Mouse (Mus musculus) CH12.LX (cell line): ENCODE results near the gene Ramp1. TPM values are rescaled to one million over a fixed set of nuclear protein-coding genes. Genes with fewer than 3 reads are reported as not detected.

Experiments used
- DNase-seq: peaks from one replicate; pipeline ENCODE4 v3.0.0-alpha.2; 2013; ENCODE audit errors: extremely low read depth
- H3K27ac ChIP-seq: 2 replicates; pipeline ENCODE4 v1.5.1; 2012; ENCODE audit warnings: low read depth, mild to moderate bottlenecking, control low read depth, moderate library complexity; ENCODE audit not compliant: insufficient read depth
- H3K27me3 ChIP-seq: replicated peaks from 2 replicates; pipeline ENCODE3; 2012; ENCODE audit warnings: inconsistent platforms
- H3K36me3 ChIP-seq, 2 experiments: replicated peaks in 1 of 2; 2 replicates each; pipeline versions ENCODE3 to v1.6.1; 2012; ENCODE audit warnings: inconsistent platforms in 1 of 2, low read length in 1 of 2, mild to moderate bottlenecking in 1 of 2, mixed read lengths in 1 of 2, moderate library complexity in 1 of 2; ENCODE audit not compliant: control insufficient read depth in 1 of 2, insufficient read depth in 1 of 2
- H3K4me1 ChIP-seq, 2 experiments: 2 replicates each; pipeline ENCODE4 v1.6.1; 2012; ENCODE audit warnings: inconsistent platforms in 1 of 2, moderate library complexity in 1 of 2; ENCODE audit not compliant: insufficient read depth in 2 of 2, control insufficient read depth in 1 of 2
- H3K4me2 ChIP-seq: 2 replicates; pipeline ENCODE4 v1.6.1; 2012; ENCODE audit warnings: low read depth, mild to moderate bottlenecking, control low read depth; ENCODE audit not compliant: poor library complexity, insufficient read depth, severe bottlenecking
- H3K4me3 ChIP-seq, 3 experiments: fragments of 150-350 bp in 1 of 3; sonication (generic) in 1 of 3; replicated peaks in 1 of 3; 2 replicates each; pipeline versions ENCODE3 to v1.5.1; 2011 to 2012; ENCODE audit warnings: low read depth in 2 of 3, low read length in 2 of 3, mild to moderate bottlenecking in 2 of 3, moderate library complexity in 2 of 3, control low read depth in 1 of 3, improper control_type of control experiment in 1 of 3, inconsistent platforms in 1 of 3, mixed read lengths in 1 of 3; ENCODE audit not compliant: poor library complexity in 1 of 3
- H3K79me2 ChIP-seq: replicated peaks from 2 replicates; pipeline ENCODE4 v1.6.1; 2012; ENCODE audit warnings: mild to moderate bottlenecking, moderate library complexity; ENCODE audit not compliant: control insufficient read depth, poor library complexity, insufficient read depth, severe bottlenecking; ENCODE audit errors: extremely low read depth
- H3K9ac ChIP-seq: 2 replicates; pipeline ENCODE4 v1.6.1; 2012; ENCODE audit warnings: low read depth, mild to moderate bottlenecking, control low read depth, moderate library complexity; ENCODE audit not compliant: insufficient read depth
- H3K9me3 ChIP-seq: replicated peaks from 2 replicates; pipeline ENCODE3; 2012; ENCODE audit warnings: low read length, inconsistent platforms, mixed read lengths
- BHLHE40 ChIP-seq: IDR thresholded peaks from 2 replicates; pipeline ENCODE4 v1.6.1; 2011; ENCODE audit warnings: mild to moderate bottlenecking, low read depth, low read length, improper control_type of control experiment
- CHD1 ChIP-seq: IDR thresholded peaks from 2 replicates; pipeline ENCODE4 v1.6.1; 2012; ENCODE audit warnings: low read depth, low read length, improper control_type of control experiment, inconsistent platforms
- CHD2 ChIP-seq: IDR thresholded peaks from 2 replicates; pipeline ENCODE4 v1.6.1; 2011; ENCODE audit warnings: low read length, improper control_type of control experiment
- CTCF ChIP-seq, 2 experiments: IDR thresholded peaks in 1 of 2; conservative IDR thresholded peaks in 1 of 2; 2 replicates each; pipeline ENCODE4 v1.5.1; 2011 to 2012; ENCODE audit warnings: low read depth in 2 of 2, low read length in 2 of 2, improper control_type of control experiment in 1 of 2, inconsistent platforms in 1 of 2, mild to moderate bottlenecking in 1 of 2, moderate library complexity in 1 of 2
- E2F4 ChIP-seq: IDR thresholded peaks from 2 replicates; pipeline ENCODE4 v1.6.1; 2011; ENCODE audit warnings: low read depth, low read length, improper control_type of control experiment; ENCODE audit not compliant: insufficient replicate concordance
- ELF1 ChIP-seq: IDR thresholded peaks from 2 replicates; pipeline ENCODE4 v1.6.1; 2014; ENCODE audit warnings: low read depth, mild to moderate bottlenecking, inconsistent platforms, low read length, improper control_type of control experiment
- EP300 ChIP-seq: IDR thresholded peaks from 2 replicates; pipeline ENCODE4 v1.6.1; 2011; ENCODE audit warnings: low read length, improper control_type of control experiment
- ETS1 ChIP-seq: conservative IDR thresholded peaks from 2 replicates; pipeline ENCODE4 v1.6.1; 2012; ENCODE audit warnings: low read depth, mild to moderate bottlenecking, inconsistent platforms, low read length, improper control_type of control experiment, moderate library complexity
- GABPA ChIP-seq: IDR thresholded peaks from 2 replicates; pipeline ENCODE4 v1.6.1; 2012; ENCODE audit warnings: low read depth, low read length, improper control_type of control experiment, inconsistent platforms; ENCODE audit not compliant: insufficient replicate concordance
- HCFC1 ChIP-seq: IDR thresholded peaks from 2 replicates; pipeline ENCODE4 v1.6.1; 2012; ENCODE audit warnings: low read depth, mild to moderate bottlenecking, inconsistent platforms, low read length, improper control_type of control experiment
- IRF4 ChIP-seq: IDR thresholded peaks from 2 replicates; pipeline ENCODE4 v1.6.1; 2014; ENCODE audit warnings: low read depth, mild to moderate bottlenecking, inconsistent platforms, low read length, improper control_type of control experiment
- JUN ChIP-seq: IDR thresholded peaks from 2 replicates; pipeline ENCODE4 v1.6.1; 2011; ENCODE audit warnings: low read depth, mild to moderate bottlenecking, low read length, improper control_type of control experiment, moderate library complexity; ENCODE audit not compliant: insufficient read depth
- JUND ChIP-seq: conservative IDR thresholded peaks from 2 replicates; pipeline ENCODE4 v1.6.1; 2011; ENCODE audit warnings: low read depth, low read length, improper control_type of control experiment
- KAT2A ChIP-seq: IDR thresholded peaks from 2 replicates; pipeline ENCODE4 v1.6.1; 2012; ENCODE audit warnings: low read length, improper control_type of control experiment, inconsistent platforms; ENCODE audit not compliant: insufficient replicate concordance
- MAFK ChIP-seq: IDR thresholded peaks from 2 replicates; pipeline ENCODE4 v1.6.1; 2011; ENCODE audit warnings: low read length, improper control_type of control experiment; ENCODE audit not compliant: insufficient replicate concordance
- MAX ChIP-seq: IDR thresholded peaks from 2 replicates; pipeline ENCODE4 v1.6.1; 2011; ENCODE audit warnings: low read length, improper control_type of control experiment
- MAZ ChIP-seq: IDR thresholded peaks from 2 replicates; pipeline ENCODE4 v1.6.1; 2012; ENCODE audit warnings: low read depth, mild to moderate bottlenecking, inconsistent platforms, low read length, improper control_type of control experiment, moderate library complexity
- MEF2A ChIP-seq: IDR thresholded peaks from 2 replicates; pipeline ENCODE4 v1.6.1; 2014; ENCODE audit warnings: low read depth, mild to moderate bottlenecking, inconsistent platforms, low read length, improper control_type of control experiment, borderline replicate concordance
- MXI1 ChIP-seq: IDR thresholded peaks from 2 replicates; pipeline ENCODE4 v1.6.1; 2011; ENCODE audit warnings: mild to moderate bottlenecking, low read depth, low read length, improper control_type of control experiment
- MYC ChIP-seq: IDR thresholded peaks from 2 replicates; pipeline ENCODE4 v1.6.1; 2011; ENCODE audit warnings: low read depth, mild to moderate bottlenecking, improper control_type of control experiment, low read length
- NELFE ChIP-seq: IDR thresholded peaks from 2 replicates; pipeline ENCODE4 v1.6.1; 2011; ENCODE audit warnings: low read depth, low read length, improper control_type of control experiment
- NRF1 ChIP-seq: IDR thresholded peaks from 2 replicates; pipeline ENCODE4 v1.6.1; 2014; ENCODE audit warnings: low read depth, mild to moderate bottlenecking, inconsistent platforms, low read length, improper control_type of control experiment, moderate library complexity
- PAX5 ChIP-seq: IDR thresholded peaks from 2 replicates; pipeline ENCODE4 v1.6.1; 2012; ENCODE audit warnings: low read length, inconsistent platforms, mixed read lengths
- POLR2A ChIP-seq: IDR thresholded peaks from 2 replicates; pipeline ENCODE4 v1.6.1; 2011; ENCODE audit warnings: low read depth, mild to moderate bottlenecking, improper control_type of control experiment, low read length
- POLR2AphosphoS2 ChIP-seq: IDR thresholded peaks from 2 replicates; pipeline ENCODE4 v1.6.1; 2011; ENCODE audit warnings: low read depth, low read length, improper control_type of control experiment
- RAD21 ChIP-seq: IDR thresholded peaks from 2 replicates; pipeline ENCODE4 v1.6.1; 2011; ENCODE audit warnings: low read depth, mild to moderate bottlenecking, low read length, improper control_type of control experiment, moderate library complexity
- RCOR1 ChIP-seq: conservative IDR thresholded peaks from 2 replicates; pipeline ENCODE4 v1.6.1; 2012; ENCODE audit warnings: low read depth, mild to moderate bottlenecking, inconsistent platforms, low read length, improper control_type of control experiment
- SIN3A ChIP-seq: IDR thresholded peaks from 2 replicates; pipeline ENCODE4 v1.6.1; 2012; ENCODE audit warnings: low read length, improper control_type of control experiment, inconsistent platforms
- SMC3 ChIP-seq: IDR thresholded peaks from 2 replicates; pipeline ENCODE4 v1.6.1; 2011; ENCODE audit warnings: low read depth, low read length, improper control_type of control experiment
- TBP ChIP-seq: conservative IDR thresholded peaks from 2 replicates; pipeline ENCODE4 v1.6.1; 2011; ENCODE audit warnings: low read depth, low read length, improper control_type of control experiment
- TCF12 ChIP-seq: IDR thresholded peaks from 2 replicates; pipeline ENCODE4 v1.6.1; 2014; ENCODE audit warnings: low read depth, mild to moderate bottlenecking, inconsistent platforms, low read length, improper control_type of control experiment
- UBTF ChIP-seq: IDR thresholded peaks from 2 replicates; pipeline ENCODE4 v1.6.1; 2012; ENCODE audit warnings: low read depth, mild to moderate bottlenecking, inconsistent platforms, low read length, improper control_type of control experiment, moderate library complexity
- USF1 ChIP-seq: IDR thresholded peaks from 2 replicates; pipeline ENCODE4 v1.6.1; 2014; ENCODE audit warnings: low read depth, mild to moderate bottlenecking, inconsistent platforms, low read length, improper control_type of control experiment
- USF2 ChIP-seq: conservative IDR thresholded peaks from 2 replicates; pipeline ENCODE4 v1.6.1; 2011; ENCODE audit warnings: low read depth, low read length, improper control_type of control experiment
- ZC3H11A ChIP-seq: IDR thresholded peaks from 2 replicates; pipeline ENCODE4 v1.6.1; 2012; ENCODE audit warnings: low read depth, mild to moderate bottlenecking, inconsistent platforms, low read length, improper control_type of control experiment
- ZKSCAN1 ChIP-seq: IDR thresholded peaks from 2 replicates; pipeline ENCODE4 v1.6.1; 2012; ENCODE audit warnings: low read depth, inconsistent platforms, low read length, improper control_type of control experiment, borderline replicate concordance
- ZMIZ1 ChIP-seq: IDR thresholded peaks from 2 replicates; pipeline ENCODE4 v1.6.1; 2012; ENCODE audit warnings: low read depth, mild to moderate bottlenecking, inconsistent platforms, low read length, improper control_type of control experiment
- ZNF384 ChIP-seq: IDR thresholded peaks from 2 replicates; pipeline ENCODE4 v1.6.1; 2012; ENCODE audit warnings: low read depth, low read length, improper control_type of control experiment, inconsistent platforms
- dilution Hi-C: fragments of 300-500 bp; cut with MboI; formaldehyde crosslinking; loops from 2 replicates; pipeline ENCODE4 v1.14.3; 2020; ENCODE audit warnings: low sequenced_read_pairs; ENCODE audit not compliant: extremely low pct_unique_long_range_greater_than_20kb, extremely low pct_ligation_motif_present
- in situ Hi-C: fragments of 300-500 bp; cut with MboI; formaldehyde crosslinking; loops from 3 replicates; pipeline ENCODE4 v1.14.3; 2019; ENCODE audit warnings: low sequenced_read_pairs, low pct_ligation_motif_present, low pct_unique_long_range_greater_than_20kb, mixed read lengths
- polyA plus RNA-seq: library from polyadenylated mRNA; unstranded; fragments of >175 nt; gene quantifications from 2 replicates; pipeline ENCODE4 v1.2.1, GENCODE M21; 2012; ENCODE audit warnings: low read depth; ENCODE audit not compliant: insufficient read length
- total RNA-seq, 2 experiments: library from RNA; depleted of rRNA; stranded (reverse); fragments of 300-350 nt in 1 of 2; fragments of >200 nt in 1 of 2; gene quantifications; 2 replicates each; pipeline ENCODE4 v1.2.3; 2012 to 2014

The Ramp1 gene
- total and polyA plus RNA-seq, 3 experiments: not detected

GRCm38 (mm10) chr1:91249564-91250414 is 70.2 kb downstream of the Ramp1 start, which contains the start of gene Ube2f:
Gene Ube2f (plus strand): TSS chr1:91250304.
- H3K79me2 ChIP-seq: peaks cover 26% of the 10 kb centered on the region
- in situ Hi-C loops (loop anchor here (10.0 kb wide), 2 partner anchors 65 to 275 kb away; no protein-coding TSS in a partner anchor), dilution Hi-C loops (no loop called here)
- H3K27ac ChIP-seq: no peak within 1 kb of the TSS
- peaks cover 0 to 16% of the 10 kb centered on the region in 2 experiments for H3K36me3 ChIP-seq
- H3K4me1 ChIP-seq: peaks cover 3 to 33% of the 10 kb centered on the region in 2 experiments; a peak in 3 of 4 replicates
- DNase-seq: peak; percentile 98
- no peaks in the 10 kb centered on the region for H3K9me3 ChIP-seq
- H3K4me3 ChIP-seq: peak within 1 kb of the TSS; percentile 94 to 98 (median 97)
- TF ChIP-seq SIN3A (peak; percentile 100), E2F4 (no peak), MAX (peak; percentile 91), ELF1 (peak; percentile 92), MXI1 (peak; percentile 98), TBP (0 out of 2 replicates have a peak, but pooled peaks have one; percentile 65), KAT2A (peak; percentile 80; the same call in 1 of the 2 replicates), ZKSCAN1 (peak; percentile 62; the same call in 1 of the 2 replicates), TCF12 (peak; percentile 73), MAFK (no peak), CHD1 (no peak), JUND (0 out of 2 replicates have a peak, but pooled peaks have one; percentile 18), POLR2AphosphoS2 (no peak), EP300 (no peak), CTCF (conservative IDR thresholded peaks at IDR 0.05 in 1 of 2, IDR thresholded peaks at IDR 0.05 in 1 of 2; ENCODE audit: low read depth in 2 of 2, low read length in 2 of 2) (no peak), MAZ (no peak), USF2 (no peak; the same call in 1 of the 2 replicates), GABPA (no peak), IRF4 (peak; percentile 81; the same call in 1 of the 2 replicates), RCOR1 (no peak), NRF1 (peak; percentile 75), BHLHE40 (peak; percentile 64; the same call in 1 of the 2 replicates), ETS1 (peak; percentile 49), ZNF384 (peak; percentile 100), UBTF (no peak; the same call in 1 of the 2 replicates), ZMIZ1 (peak; percentile 29; the same call in 1 of the 2 replicates), CHD2 (peak; percentile 9; the same call in 1 of the 2 replicates), SMC3 (no peak), NELFE (peak; percentile 80), HCFC1 (peak; percentile 94), ZC3H11A (no peak), POLR2A (peak; percentile 89), MYC (peak; percentile 82), PAX5 (no peak), JUN (no peak), USF1 (peak; percentile 28), RAD21 (no peak), MEF2A (peak; percentile 70)
- peak within 1 kb of the TSS; percentile 75 for H3K9ac ChIP-seq
- H3K27me3 ChIP-seq: no peaks in the 10 kb centered on the region
- H3K4me2 ChIP-seq: peak within 1 kb of the TSS; percentile 92
